Mouse (Mus musculus) CH12.LX (cell line): ENCODE results near the gene Stat5b. TPM values are rescaled to one million over a fixed set of nuclear protein-coding genes. Genes with fewer than 3 reads are reported as not detected.

Experiments used
- DNase-seq: peaks from one replicate; pipeline ENCODE4 v3.0.0-alpha.2; 2013; ENCODE audit errors: extremely low read depth
- H3K27ac ChIP-seq: 2 replicates; pipeline ENCODE4 v1.5.1; 2012; ENCODE audit warnings: low read depth, mild to moderate bottlenecking, control low read depth, moderate library complexity; ENCODE audit not compliant: insufficient read depth
- H3K27me3 ChIP-seq: replicated peaks from 2 replicates; pipeline ENCODE3; 2012; ENCODE audit warnings: inconsistent platforms
- H3K36me3 ChIP-seq, 2 experiments: replicated peaks in 1 of 2; 2 replicates each; pipeline versions ENCODE3 to v1.6.1; 2012; ENCODE audit warnings: inconsistent platforms in 1 of 2, low read length in 1 of 2, mild to moderate bottlenecking in 1 of 2, mixed read lengths in 1 of 2, moderate library complexity in 1 of 2; ENCODE audit not compliant: control insufficient read depth in 1 of 2, insufficient read depth in 1 of 2
- H3K4me1 ChIP-seq, 2 experiments: 2 replicates each; pipeline ENCODE4 v1.6.1; 2012; ENCODE audit warnings: inconsistent platforms in 1 of 2, moderate library complexity in 1 of 2; ENCODE audit not compliant: insufficient read depth in 2 of 2, control insufficient read depth in 1 of 2
- H3K4me2 ChIP-seq: 2 replicates; pipeline ENCODE4 v1.6.1; 2012; ENCODE audit warnings: low read depth, mild to moderate bottlenecking, control low read depth; ENCODE audit not compliant: poor library complexity, insufficient read depth, severe bottlenecking
- H3K4me3 ChIP-seq, 3 experiments: fragments of 150-350 bp in 1 of 3; sonication (generic) in 1 of 3; replicated peaks in 1 of 3; 2 replicates each; pipeline versions ENCODE3 to v1.5.1; 2011 to 2012; ENCODE audit warnings: low read depth in 2 of 3, low read length in 2 of 3, mild to moderate bottlenecking in 2 of 3, moderate library complexity in 2 of 3, control low read depth in 1 of 3, improper control_type of control experiment in 1 of 3, inconsistent platforms in 1 of 3, mixed read lengths in 1 of 3; ENCODE audit not compliant: poor library complexity in 1 of 3
- H3K79me2 ChIP-seq: replicated peaks from 2 replicates; pipeline ENCODE4 v1.6.1; 2012; ENCODE audit warnings: mild to moderate bottlenecking, moderate library complexity; ENCODE audit not compliant: control insufficient read depth, poor library complexity, insufficient read depth, severe bottlenecking; ENCODE audit errors: extremely low read depth
- H3K9ac ChIP-seq: 2 replicates; pipeline ENCODE4 v1.6.1; 2012; ENCODE audit warnings: low read depth, mild to moderate bottlenecking, control low read depth, moderate library complexity; ENCODE audit not compliant: insufficient read depth
- H3K9me3 ChIP-seq: replicated peaks from 2 replicates; pipeline ENCODE3; 2012; ENCODE audit warnings: low read length, inconsistent platforms, mixed read lengths
- BHLHE40 ChIP-seq: IDR thresholded peaks from 2 replicates; pipeline ENCODE4 v1.6.1; 2011; ENCODE audit warnings: mild to moderate bottlenecking, low read depth, low read length, improper control_type of control experiment
- CHD1 ChIP-seq: IDR thresholded peaks from 2 replicates; pipeline ENCODE4 v1.6.1; 2012; ENCODE audit warnings: low read depth, low read length, improper control_type of control experiment, inconsistent platforms
- ELF1 ChIP-seq: IDR thresholded peaks from 2 replicates; pipeline ENCODE4 v1.6.1; 2014; ENCODE audit warnings: low read depth, mild to moderate bottlenecking, inconsistent platforms, low read length, improper control_type of control experiment
- GABPA ChIP-seq: IDR thresholded peaks from 2 replicates; pipeline ENCODE4 v1.6.1; 2012; ENCODE audit warnings: low read depth, low read length, improper control_type of control experiment, inconsistent platforms; ENCODE audit not compliant: insufficient replicate concordance
- HCFC1 ChIP-seq: IDR thresholded peaks from 2 replicates; pipeline ENCODE4 v1.6.1; 2012; ENCODE audit warnings: low read depth, mild to moderate bottlenecking, inconsistent platforms, low read length, improper control_type of control experiment
- IRF4 ChIP-seq: IDR thresholded peaks from 2 replicates; pipeline ENCODE4 v1.6.1; 2014; ENCODE audit warnings: low read depth, mild to moderate bottlenecking, inconsistent platforms, low read length, improper control_type of control experiment
- JUND ChIP-seq: conservative IDR thresholded peaks from 2 replicates; pipeline ENCODE4 v1.6.1; 2011; ENCODE audit warnings: low read depth, low read length, improper control_type of control experiment
- KAT2A ChIP-seq: IDR thresholded peaks from 2 replicates; pipeline ENCODE4 v1.6.1; 2012; ENCODE audit warnings: low read length, improper control_type of control experiment, inconsistent platforms; ENCODE audit not compliant: insufficient replicate concordance
- MAX ChIP-seq: IDR thresholded peaks from 2 replicates; pipeline ENCODE4 v1.6.1; 2011; ENCODE audit warnings: low read length, improper control_type of control experiment
- MAZ ChIP-seq: IDR thresholded peaks from 2 replicates; pipeline ENCODE4 v1.6.1; 2012; ENCODE audit warnings: low read depth, mild to moderate bottlenecking, inconsistent platforms, low read length, improper control_type of control experiment, moderate library complexity
- MEF2A ChIP-seq: IDR thresholded peaks from 2 replicates; pipeline ENCODE4 v1.6.1; 2014; ENCODE audit warnings: low read depth, mild to moderate bottlenecking, inconsistent platforms, low read length, improper control_type of control experiment, borderline replicate concordance
- MXI1 ChIP-seq: IDR thresholded peaks from 2 replicates; pipeline ENCODE4 v1.6.1; 2011; ENCODE audit warnings: mild to moderate bottlenecking, low read depth, low read length, improper control_type of control experiment
- NELFE ChIP-seq: IDR thresholded peaks from 2 replicates; pipeline ENCODE4 v1.6.1; 2011; ENCODE audit warnings: low read depth, low read length, improper control_type of control experiment
- POLR2A ChIP-seq: IDR thresholded peaks from 2 replicates; pipeline ENCODE4 v1.6.1; 2011; ENCODE audit warnings: low read depth, mild to moderate bottlenecking, improper control_type of control experiment, low read length
- POLR2AphosphoS2 ChIP-seq: IDR thresholded peaks from 2 replicates; pipeline ENCODE4 v1.6.1; 2011; ENCODE audit warnings: low read depth, low read length, improper control_type of control experiment
- RAD21 ChIP-seq: IDR thresholded peaks from 2 replicates; pipeline ENCODE4 v1.6.1; 2011; ENCODE audit warnings: low read depth, mild to moderate bottlenecking, low read length, improper control_type of control experiment, moderate library complexity
- SIN3A ChIP-seq: IDR thresholded peaks from 2 replicates; pipeline ENCODE4 v1.6.1; 2012; ENCODE audit warnings: low read length, improper control_type of control experiment, inconsistent platforms
- SMC3 ChIP-seq: IDR thresholded peaks from 2 replicates; pipeline ENCODE4 v1.6.1; 2011; ENCODE audit warnings: low read depth, low read length, improper control_type of control experiment
- TBP ChIP-seq: conservative IDR thresholded peaks from 2 replicates; pipeline ENCODE4 v1.6.1; 2011; ENCODE audit warnings: low read depth, low read length, improper control_type of control experiment
- USF1 ChIP-seq: IDR thresholded peaks from 2 replicates; pipeline ENCODE4 v1.6.1; 2014; ENCODE audit warnings: low read depth, mild to moderate bottlenecking, inconsistent platforms, low read length, improper control_type of control experiment
- ZC3H11A ChIP-seq: IDR thresholded peaks from 2 replicates; pipeline ENCODE4 v1.6.1; 2012; ENCODE audit warnings: low read depth, mild to moderate bottlenecking, inconsistent platforms, low read length, improper control_type of control experiment
- ZKSCAN1 ChIP-seq: IDR thresholded peaks from 2 replicates; pipeline ENCODE4 v1.6.1; 2012; ENCODE audit warnings: low read depth, inconsistent platforms, low read length, improper control_type of control experiment, borderline replicate concordance
- ZMIZ1 ChIP-seq: IDR thresholded peaks from 2 replicates; pipeline ENCODE4 v1.6.1; 2012; ENCODE audit warnings: low read depth, mild to moderate bottlenecking, inconsistent platforms, low read length, improper control_type of control experiment
- dilution Hi-C: fragments of 300-500 bp; cut with MboI; formaldehyde crosslinking; loops from 2 replicates; pipeline ENCODE4 v1.14.3; 2020; ENCODE audit warnings: low sequenced_read_pairs; ENCODE audit not compliant: extremely low pct_unique_long_range_greater_than_20kb, extremely low pct_ligation_motif_present
- in situ Hi-C: fragments of 300-500 bp; cut with MboI; formaldehyde crosslinking; loops from 3 replicates; pipeline ENCODE4 v1.14.3; 2019; ENCODE audit warnings: low sequenced_read_pairs, low pct_ligation_motif_present, low pct_unique_long_range_greater_than_20kb, mixed read lengths
- polyA plus RNA-seq: library from polyadenylated mRNA; unstranded; fragments of >175 nt; gene quantifications from 2 replicates; pipeline ENCODE4 v1.2.1, GENCODE M21; 2012; ENCODE audit warnings: low read depth; ENCODE audit not compliant: insufficient read length
- total RNA-seq, 2 experiments: library from RNA; depleted of rRNA; stranded (reverse); fragments of 300-350 nt in 1 of 2; fragments of >200 nt in 1 of 2; gene quantifications; 2 replicates each; pipeline ENCODE4 v1.2.3; 2012 to 2014

The Stat5b gene
- total and polyA plus RNA-seq, 3 experiments: 11.4 to 24.4 (median 14.0) TPM

GRCm38 (mm10) chr11:100770646-100771408, 79.7 kb downstream of the Stat5b start, which contains the start of gene Ghdc:
Ghdc (minus strand) TSS chr11:100770957.
- Histone ChIP-seq H3K4me1 (peaks cover 5 to 46% of the 10 kb centered on the region in 2 experiments; a peak in 3 of 4 replicates), H3K27me3 (no peaks in the 10 kb centered on the region), H3K4me3 (peak within 1 kb of the TSS; percentile 67 to 83 (median 70)), H3K36me3 (peaks cover 5 to 29% of the 10 kb centered on the region in 2 experiments), H3K79me2 (no peaks in the 10 kb centered on the region), H3K9me3 (no peaks in the 10 kb centered on the region), H3K4me2 (peak within 1 kb of the TSS; percentile 77), H3K9ac (peak within 1 kb of the TSS; percentile 66), H3K27ac (no peak within 1 kb of the TSS)
- dilution Hi-C loops: no loop called here
- DNase-seq: peak; percentile 85
- TF ChIP-seq ELF1 (peak; percentile 86), IRF4 (peak; percentile 61; the same call in 1 of the 2 replicates), POLR2A (peak; percentile 72), ZMIZ1 (0 out of 2 replicates have a peak, but pooled peaks have one; percentile 12), KAT2A (peak; percentile 77; the same call in 1 of the 2 replicates), TBP (0 out of 2 replicates have a peak, but pooled peaks have one; percentile 16), POLR2AphosphoS2 (peak; percentile 40; the same call in 1 of the 2 replicates), USF1 (no peak), HCFC1 (peak; percentile 86), BHLHE40 (0 out of 2 replicates have a peak, but pooled peaks have one; percentile 7), ZC3H11A (no peak), SMC3 (no peak), MXI1 (peak; percentile 88), ZKSCAN1 (no peak), NELFE (peak; percentile 47; the same call in 1 of the 2 replicates), MAX (peak; percentile 58), MEF2A (peak; percentile 28; the same call in 1 of the 2 replicates), SIN3A (peak; percentile 99), JUND (no peak), MAZ (peak; percentile 87)
- in situ Hi-C loops: no loop called here

- no peaks in the 10 kb centered on the region for H3K27me3 ChIP-seq
- H3K4me1 ChIP-seq: peaks cover 3 to 38% of the 10 kb centered on the region in 2 experiments; a peak in 3 of 4 replicates
- no peaks in the 10 kb centered on the region for H3K79me2 ChIP-seq
- H3K27ac ChIP-seq: no peak overlapping the region
- peaks cover 5 to 29% of the 10 kb centered on the region in 2 experiments for H3K36me3 ChIP-seq
- H3K4me2 ChIP-seq: peak overlapping the region; percentile 77
- DNase-seq: no peak
- no peaks in the 10 kb centered on the region for H3K9me3 ChIP-seq
- H3K4me3 ChIP-seq: peak overlapping the region; percentile 67 to 83 (median 70)
- in situ Hi-C loops: loop anchor here (10.0 kb wide), 1 partner anchor 185 kb away; no protein-coding TSS in a partner anchor
- dilution Hi-C loops: no loop called here
- TF ChIP-seq CHD1: no peak
- TF ChIP-seq ZKSCAN1: no peak
- no peak for TF ChIP-seq TBP
- TF ChIP-seq GABPA: no peak
- no peak for TF ChIP-seq RAD21
- no peak for TF ChIP-seq POLR2A
- H3K9ac ChIP-seq: peak overlapping the region; percentile 66; the same call in 1 of the 2 replicates
Measured at GRCm38 (mm10) chr11:100769980-100770379, 80.5 kb downstream of the Stat5b start.
